Mouse (Mus musculus): ENCODE data around the gene Cd300ld. TPM values are rescaled to one million over a fixed set of nuclear protein-coding genes. Genes with fewer than 3 reads are reported as not detected.
"Not testable (repeated sequence)": the region's sequence is repeated elsewhere in the genome, so short reads cannot be mapped to it uniquely, and the experiment has no call there.

Gene Cd300ld
- 0.25 and 0.34 TPM in 2 replicates for polyA plus RNA-seq (2015; fragmentation: Nextera tagmentation; extraction: Ambion mirVana)

DNA sequence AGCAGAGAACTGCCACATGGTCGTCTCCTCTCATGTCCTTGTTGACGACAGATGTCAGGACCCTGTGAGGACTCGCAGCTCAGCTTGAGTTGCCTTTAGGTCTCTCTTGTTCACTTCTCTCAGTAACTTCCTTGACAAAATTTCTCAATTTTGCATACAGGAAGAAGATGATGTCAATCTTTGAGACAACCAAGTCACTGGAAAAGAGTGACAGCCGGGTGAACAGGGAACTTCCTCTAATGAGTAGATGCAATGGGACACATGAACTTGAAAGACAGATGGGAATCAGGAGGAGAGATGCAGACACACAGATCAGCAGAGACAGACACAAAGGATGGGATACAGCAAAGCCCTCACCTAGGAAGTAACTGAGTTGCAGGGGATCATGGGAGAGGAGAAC, at the start of gene Cd300ld:
Gene Cd300ld (minus strand): TSS at position 130 of the 400 bp plus-strand sequence.
- no peaks in the 10 kb centered on the region for H3K4me1 ChIP-seq (replicated peaks; ENCODE audit: control insufficient read depth, insufficient read depth, low read length)
- H3K27ac ChIP-seq (ENCODE audit: low read length), result no peak within 1 kb of the TSS
- 57% methylated on average over 4 of the region's 4 CpGs for WGBS
- H3K9me3 ChIP-seq (ENCODE audit: control insufficient read depth, low read length), result no peaks in the 10 kb centered on the region
- H3K27me3 ChIP-seq (ENCODE audit: control insufficient read depth, insufficient read depth, low read depth, low read length), result no peaks in the 10 kb centered on the region
- ATAC-seq (ENCODE audit: low read depth), result no peak
- H3K4me2 ChIP-seq (ENCODE audit: low read depth, low read length), result no peak within 1 kb of the TSS
- no peaks in the 10 kb centered on the region for H3K36me3 ChIP-seq (ENCODE audit: control insufficient read depth, insufficient read depth, low read length)
- no peak within 1 kb of the TSS for H3K4me3 ChIP-seq (ENCODE audit: low read length)
- H3K9ac ChIP-seq (ENCODE audit: low read length), result no peak within 1 kb of the TSS

DNA sequence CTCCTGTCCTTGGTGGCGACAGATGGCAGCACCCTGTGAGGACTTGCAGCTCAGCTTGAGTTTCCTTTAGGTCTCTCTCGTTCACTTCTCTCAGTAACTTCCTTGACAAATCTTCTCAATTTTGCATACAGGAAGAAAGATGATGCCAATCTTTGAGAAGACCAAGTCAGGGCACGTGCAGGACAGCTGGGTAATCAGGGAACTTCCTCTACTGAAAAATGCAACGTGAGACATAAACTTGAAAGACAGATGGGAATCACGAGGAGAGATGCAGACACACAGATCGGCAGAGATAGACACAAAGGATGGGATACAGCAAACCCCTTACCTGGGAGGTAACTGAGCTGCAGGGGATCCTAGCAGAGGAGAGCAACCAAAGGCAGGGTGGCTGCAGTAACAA, 47.9 kb upstream of the Cd300ld start, which contains the start of gene Cd300ld5:
Gene Cd300ld5 (minus strand): TSS at position 101 of the 400 bp plus-strand sequence.
- not testable (repeated sequence) for H3K4me3 ChIP-seq (ENCODE audit: low read length); ATAC-seq (ENCODE audit: low read depth); H3K9ac ChIP-seq (ENCODE audit: low read length); H3K36me3 ChIP-seq (ENCODE audit: control insufficient read depth, insufficient read depth, low read length); H3K4me2 ChIP-seq (ENCODE audit: low read depth, low read length); H3K4me1 ChIP-seq (replicated peaks; ENCODE audit: control insufficient read depth, insufficient read depth, low read length); H3K9me3 ChIP-seq (ENCODE audit: control insufficient read depth, low read length); H3K27ac ChIP-seq (ENCODE audit: low read length); H3K27me3 ChIP-seq (ENCODE audit: control insufficient read depth, insufficient read depth, low read depth, low read length)
- WGBS, result no CpG with 5 or more reads among the region's 6 CpGs

DNA sequence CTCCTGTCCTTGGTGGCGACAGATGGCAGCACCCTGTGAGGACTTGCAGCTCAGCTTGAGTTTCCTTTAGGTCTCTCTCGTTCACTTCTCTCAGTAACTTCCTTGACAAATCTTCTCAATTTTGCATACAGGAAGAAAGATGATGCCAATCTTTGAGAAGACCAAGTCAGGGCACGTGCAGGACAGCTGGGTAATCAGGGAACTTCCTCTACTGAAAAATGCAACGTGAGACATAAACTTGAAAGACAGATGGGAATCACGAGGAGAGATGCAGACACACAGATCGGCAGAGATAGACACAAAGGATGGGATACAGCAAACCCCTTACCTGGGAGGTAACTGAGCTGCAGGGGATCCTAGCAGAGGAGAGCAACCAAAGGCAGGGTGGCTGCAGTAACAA, 37.2 kb upstream of the Cd300ld start, which contains the start of gene Cd300ld4:
Gene Cd300ld4 (minus strand): TSS at position 101 of the 400 bp plus-strand sequence.
- H3K9me3 ChIP-seq (ENCODE audit: control insufficient read depth, low read length); H3K4me2 ChIP-seq (ENCODE audit: low read depth, low read length); H3K27me3 ChIP-seq (ENCODE audit: control insufficient read depth, insufficient read depth, low read depth, low read length); ATAC-seq (ENCODE audit: low read depth); H3K36me3 ChIP-seq (ENCODE audit: control insufficient read depth, insufficient read depth, low read length); H3K4me3 ChIP-seq (ENCODE audit: low read length); H3K4me1 ChIP-seq (replicated peaks; ENCODE audit: control insufficient read depth, insufficient read depth, low read length); H3K9ac ChIP-seq (ENCODE audit: low read length); H3K27ac ChIP-seq (ENCODE audit: low read length): not testable (repeated sequence)
- no CpG with 5 or more reads among the region's 6 CpGs for WGBS

DNA sequence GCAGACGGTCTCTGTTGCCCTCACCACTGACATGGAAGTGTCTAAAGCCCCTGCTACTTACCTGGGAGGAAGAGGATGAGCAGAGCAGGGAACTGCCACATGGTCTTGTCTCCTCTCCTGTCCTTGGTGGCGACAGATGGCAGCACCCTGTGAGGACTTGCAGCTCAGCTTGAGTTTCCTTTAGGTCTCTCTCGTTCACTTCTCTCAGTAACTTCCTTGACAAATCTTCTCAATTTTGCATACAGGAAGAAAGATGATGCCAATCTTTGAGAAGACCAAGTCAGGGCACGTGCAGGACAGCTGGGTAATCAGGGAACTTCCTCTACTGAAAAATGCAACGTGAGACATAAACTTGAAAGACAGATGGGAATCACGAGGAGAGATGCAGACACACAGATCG, 26.4 kb upstream of the Cd300ld start, which contains the start of gene Cd300ld2:
Gene Cd300ld2 (minus strand): TSS at position 101 of the 400 bp plus-strand sequence.
- ATAC-seq (ENCODE audit: low read depth); H3K4me2 ChIP-seq (ENCODE audit: low read depth, low read length); H3K27ac ChIP-seq (ENCODE audit: low read length); H3K36me3 ChIP-seq (ENCODE audit: control insufficient read depth, insufficient read depth, low read length); H3K4me3 ChIP-seq (ENCODE audit: low read length); H3K9me3 ChIP-seq (ENCODE audit: control insufficient read depth, low read length); H3K4me1 ChIP-seq (replicated peaks; ENCODE audit: control insufficient read depth, insufficient read depth, low read length); H3K9ac ChIP-seq (ENCODE audit: low read length); H3K27me3 ChIP-seq (ENCODE audit: control insufficient read depth, insufficient read depth, low read depth, low read length): not testable (repeated sequence)
- no CpG with 5 or more reads among the region's 7 CpGs for WGBS

DNA sequence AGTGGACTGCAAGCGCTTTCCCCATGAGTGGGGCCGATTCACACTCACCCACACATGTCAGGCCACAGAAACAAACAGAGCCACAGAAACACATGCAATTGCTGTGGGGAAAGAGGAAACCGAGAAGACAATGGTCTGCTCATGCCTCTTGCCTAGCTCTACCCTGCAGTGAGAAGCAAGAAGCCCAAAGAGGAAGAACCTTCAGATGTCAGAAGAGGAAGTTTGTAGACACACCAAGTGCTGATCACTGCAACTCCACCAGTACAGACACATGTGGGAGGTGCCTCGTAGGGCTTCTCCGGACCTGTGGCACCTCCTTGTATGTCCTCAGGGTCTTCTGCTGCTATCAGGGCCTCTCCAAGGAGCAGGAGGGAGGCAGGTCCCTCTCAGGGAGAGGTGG, 14.3 kb upstream of the Cd300ld start:
- H3K9me3 ChIP-seq (ENCODE audit: control insufficient read depth, low read length), result no peaks in the 10 kb centered on the region
- H3K36me3 ChIP-seq (ENCODE audit: control insufficient read depth, insufficient read depth, low read length), result no peaks in the 10 kb centered on the region
- WGBS, result 75% methylated on average over 5 of the region's 5 CpGs
- no peak overlapping the region for H3K9ac ChIP-seq (ENCODE audit: low read length)
- no peak for ATAC-seq (ENCODE audit: low read depth)
- H3K27me3 ChIP-seq (ENCODE audit: control insufficient read depth, insufficient read depth, low read depth, low read length), result no peaks in the 10 kb centered on the region
- H3K4me2 ChIP-seq (ENCODE audit: low read depth, low read length), result no peak overlapping the region
- no peak overlapping the region for H3K27ac ChIP-seq (ENCODE audit: low read length)
- no peaks in the 10 kb centered on the region for H3K4me1 ChIP-seq (replicated peaks; ENCODE audit: control insufficient read depth, insufficient read depth, low read length)
- H3K4me3 ChIP-seq (ENCODE audit: low read length), result no peak overlapping the region

DNA sequence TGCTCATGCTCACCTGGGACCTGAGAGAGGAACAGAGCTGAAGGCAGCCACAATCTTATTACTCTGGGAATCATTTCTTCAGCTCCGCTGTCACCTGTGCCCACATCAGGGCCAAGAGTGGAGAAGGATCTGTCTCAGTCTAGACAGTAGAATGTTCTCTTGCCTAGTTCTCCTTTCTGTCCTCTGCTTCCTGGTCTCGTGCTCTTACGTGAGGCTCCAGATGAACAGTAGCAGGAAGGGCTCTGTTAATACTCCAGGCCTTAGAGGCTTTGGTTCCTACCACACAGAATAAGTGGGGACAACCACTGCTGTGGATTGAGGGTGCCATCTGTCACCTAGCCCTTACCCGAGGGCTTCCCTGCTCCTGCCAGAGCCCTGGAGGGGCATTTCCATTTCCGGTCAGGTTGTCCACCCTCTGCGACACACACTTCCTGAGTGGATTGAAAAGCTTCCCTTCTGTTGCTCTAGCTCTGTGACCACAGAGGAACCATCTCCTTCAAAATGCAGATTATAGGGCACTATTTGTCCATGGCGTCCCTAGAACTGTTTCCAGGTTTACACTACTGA, 11.8 kb upstream of the Cd300ld start, which contains the start of gene Cd300c2:
Gene Cd300c2 (minus strand): TSS at position 407 of the 567 bp plus-strand sequence.
- Histone ChIP-seq H3K27ac (ENCODE audit: low read length) (no peak within 1 kb of the TSS), H3K9me3 (ENCODE audit: control insufficient read depth, low read length) (no peaks in the 10 kb centered on the region), H3K9ac (ENCODE audit: low read length) (no peak within 1 kb of the TSS), H3K36me3 (ENCODE audit: control insufficient read depth, insufficient read depth, low read length) (no peaks in the 10 kb centered on the region), H3K27me3 (ENCODE audit: control insufficient read depth, insufficient read depth, low read depth, low read length) (no peaks in the 10 kb centered on the region), H3K4me2 (ENCODE audit: low read depth, low read length) (no peak within 1 kb of the TSS), H3K4me3 (ENCODE audit: low read length) (no peak within 1 kb of the TSS), H3K4me1 (replicated peaks; ENCODE audit: control insufficient read depth, insufficient read depth, low read length) (no peaks in the 10 kb centered on the region)
- 68% methylated on average over 7 of the region's 7 CpGs for WGBS
- no peak for ATAC-seq (ENCODE audit: low read depth)

DNA sequence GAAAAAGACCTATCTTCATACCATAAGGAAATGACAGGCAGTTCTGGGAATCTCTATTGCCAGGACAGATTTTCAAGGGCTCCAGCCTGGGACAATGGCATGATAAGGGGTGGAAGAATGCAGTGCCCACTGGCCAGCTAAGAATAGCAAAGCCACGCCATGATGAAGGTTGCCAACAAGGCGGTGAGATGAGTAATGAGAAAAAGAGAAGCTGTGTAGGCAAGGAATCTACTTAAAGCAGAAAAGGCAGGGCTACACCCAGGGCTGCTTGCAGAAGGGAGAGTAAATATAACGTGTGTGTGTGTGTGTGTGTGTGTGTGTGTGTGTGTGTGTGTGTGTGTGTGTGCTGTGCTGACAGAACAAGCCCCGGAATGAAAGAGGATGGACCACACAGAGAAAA, 7.9 kb downstream of the Cd300ld start:
- Histone ChIP-seq H3K36me3 (ENCODE audit: control insufficient read depth, insufficient read depth, low read length) (no peaks in the 10 kb centered on the region), H3K9ac (ENCODE audit: low read length) (no peak overlapping the region), H3K4me2 (ENCODE audit: low read depth, low read length) (no peak overlapping the region), H3K9me3 (ENCODE audit: control insufficient read depth, low read length) (peaks cover 3% of the 10 kb centered on the region; the same call in 1 of the 2 replicates), H3K27ac (ENCODE audit: low read length) (no peak overlapping the region), H3K4me3 (ENCODE audit: low read length) (no peak overlapping the region), H3K27me3 (ENCODE audit: control insufficient read depth, insufficient read depth, low read depth, low read length) (no peaks in the 10 kb centered on the region), H3K4me1 (replicated peaks; ENCODE audit: control insufficient read depth, insufficient read depth, low read length) (no peaks in the 10 kb centered on the region)
- ATAC-seq (ENCODE audit: low read depth), result no peak
- 57% methylated on average over 4 of the region's 4 CpGs for WGBS

DNA sequence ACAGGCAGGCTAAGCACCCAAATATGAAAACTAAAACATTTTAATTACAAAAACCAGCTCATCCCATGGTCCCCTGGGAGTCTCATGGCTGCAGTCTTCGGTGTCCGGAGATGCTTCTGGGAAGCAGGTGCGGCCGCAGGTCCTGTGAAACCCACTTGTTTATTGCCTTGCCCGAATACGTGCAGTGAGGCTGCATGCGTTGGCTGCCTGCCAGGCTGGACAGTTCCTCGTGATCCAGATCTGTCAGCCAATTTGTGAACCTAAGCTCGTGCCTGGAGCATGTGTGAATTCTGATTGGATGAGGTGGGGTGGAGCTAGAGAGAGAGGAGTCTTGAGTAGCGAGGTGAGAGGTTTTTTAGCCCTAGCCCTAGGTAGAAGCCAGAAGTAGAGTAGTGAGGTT, 17.0 kb downstream of the Cd300ld start:
- Histone ChIP-seq H3K27ac (ENCODE audit: low read length) (no peak overlapping the region), H3K36me3 (ENCODE audit: control insufficient read depth, insufficient read depth, low read length) (no peaks in the 10 kb centered on the region), H3K27me3 (ENCODE audit: control insufficient read depth, insufficient read depth, low read depth, low read length) (no peaks in the 10 kb centered on the region), H3K4me3 (ENCODE audit: low read length) (no peak overlapping the region), H3K4me1 (replicated peaks; ENCODE audit: control insufficient read depth, insufficient read depth, low read length) (no peaks in the 10 kb centered on the region), H3K9me3 (ENCODE audit: control insufficient read depth, low read length) (peaks cover 9% of the 10 kb centered on the region), H3K4me2 (ENCODE audit: low read depth, low read length) (no peak overlapping the region), H3K9ac (ENCODE audit: low read length) (no peak overlapping the region)
- 77% methylated on average over 10 of the region's 10 CpGs for WGBS
- ATAC-seq (ENCODE audit: low read depth), result no peak

DNA sequence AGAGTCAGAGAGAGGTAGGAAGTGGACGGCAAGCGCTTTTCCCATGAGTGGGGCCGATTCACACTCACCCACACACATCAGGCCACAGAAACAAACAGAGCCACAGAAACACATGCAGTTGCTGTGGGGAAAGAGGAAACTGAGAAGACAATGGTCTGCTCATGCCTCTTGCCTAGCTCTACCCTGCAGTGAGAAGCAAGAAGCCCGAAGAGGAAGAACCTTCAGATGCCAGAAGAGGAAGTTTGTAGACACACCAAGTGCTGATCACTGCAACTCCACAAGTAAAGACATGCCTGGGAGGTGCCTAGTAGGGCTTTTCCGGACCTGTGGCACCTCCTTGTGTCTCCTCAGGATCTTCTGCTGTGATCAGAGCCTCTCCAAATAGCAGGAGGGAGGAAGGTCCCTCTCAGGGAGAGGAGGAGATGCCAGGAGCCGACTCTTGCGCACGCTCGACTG, 20.9 kb downstream of the Cd300ld start, which contains the start of gene Cd300c:
Gene Cd300c (minus strand): TSS at position 406 of the 456 bp plus-strand sequence.
- H3K4me2 ChIP-seq (ENCODE audit: low read depth, low read length), result no peak within 1 kb of the TSS
- no peaks in the 10 kb centered on the region for H3K36me3 ChIP-seq (ENCODE audit: control insufficient read depth, insufficient read depth, low read length)
- H3K27me3 ChIP-seq (ENCODE audit: control insufficient read depth, insufficient read depth, low read depth, low read length), result no peaks in the 10 kb centered on the region
- H3K27ac ChIP-seq (ENCODE audit: low read length), result no peak within 1 kb of the TSS
- no peak within 1 kb of the TSS for H3K4me3 ChIP-seq (ENCODE audit: low read length)
- no peak within 1 kb of the TSS for H3K9ac ChIP-seq (ENCODE audit: low read length)
- 78% methylated on average over 9 of the region's 9 CpGs for WGBS
- no peaks in the 10 kb centered on the region for H3K4me1 ChIP-seq (replicated peaks; ENCODE audit: control insufficient read depth, insufficient read depth, low read length)
- no peak for ATAC-seq (ENCODE audit: low read depth)
- H3K9me3 ChIP-seq (ENCODE audit: control insufficient read depth, low read length), result peaks cover 4% of the 10 kb centered on the region
